Mouse (Mus musculus): ENCODE results near the gene Gas2l1. TPM values are rescaled to one million over a fixed set of nuclear protein-coding genes. Genes with fewer than 3 reads are reported as not detected.

Gene Gas2l1
- 23.2 and 26.3 TPM in 2 replicates for polyA plus RNA-seq (2014; fragmentation: Nextera tagmentation; extraction: Ambion mirVana)

DNA sequence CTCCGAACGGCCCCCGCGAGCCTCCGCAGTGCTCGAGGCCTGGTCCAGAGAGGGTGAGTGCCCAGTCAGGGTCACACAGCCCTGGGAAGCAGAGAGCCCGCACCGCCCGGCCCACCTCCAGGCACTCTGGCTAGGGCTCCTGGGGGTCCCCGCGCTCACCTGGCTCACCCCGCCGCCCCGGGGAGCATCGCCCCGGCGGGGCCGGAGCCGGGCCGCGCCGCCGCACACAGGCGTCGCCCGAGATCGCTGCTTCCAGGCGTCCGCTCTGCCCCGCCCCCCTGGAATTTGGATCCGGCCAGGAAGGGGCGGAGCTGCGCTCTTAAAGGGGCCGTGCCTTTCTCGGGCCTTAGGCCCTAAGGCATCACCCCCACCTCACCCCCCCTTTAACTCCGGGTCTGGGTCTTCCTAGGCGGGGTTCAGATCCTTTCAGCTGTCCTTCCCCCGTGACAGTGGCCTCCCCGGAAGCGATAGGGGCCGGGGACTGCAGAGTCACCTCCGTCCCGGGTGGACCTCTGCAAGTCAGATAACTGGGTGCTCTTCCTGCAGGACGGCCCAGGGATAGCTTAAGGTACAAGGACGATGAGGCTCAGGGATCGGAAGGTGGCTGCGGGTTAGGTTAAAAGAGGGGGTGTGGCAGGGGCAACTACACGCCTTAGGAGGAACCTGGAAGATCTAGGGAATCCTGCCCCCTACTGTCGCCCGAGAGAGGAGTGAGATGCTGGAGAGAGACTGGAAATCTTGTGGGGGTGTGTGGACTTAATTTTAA is at the start of gene Gas2l1:
Gene Gas2l1, minus strand, starts transcription at position 272 of the 766 bp plus-strand sequence.
- H3K9ac ChIP-seq (ENCODE audit: low read depth, low read length) = peak within 1 kb of the TSS; percentile 79
- under 1% methylated on average over 42 of the region's 50 CpGs for WGBS (ENCODE audit: insufficient replicate concordance)
- ATAC-seq (replicated peaks; ENCODE audit: insufficient number of reproducible peaks, low FRiP score, low TSS enrichment) = peak; percentile 80

DNA sequence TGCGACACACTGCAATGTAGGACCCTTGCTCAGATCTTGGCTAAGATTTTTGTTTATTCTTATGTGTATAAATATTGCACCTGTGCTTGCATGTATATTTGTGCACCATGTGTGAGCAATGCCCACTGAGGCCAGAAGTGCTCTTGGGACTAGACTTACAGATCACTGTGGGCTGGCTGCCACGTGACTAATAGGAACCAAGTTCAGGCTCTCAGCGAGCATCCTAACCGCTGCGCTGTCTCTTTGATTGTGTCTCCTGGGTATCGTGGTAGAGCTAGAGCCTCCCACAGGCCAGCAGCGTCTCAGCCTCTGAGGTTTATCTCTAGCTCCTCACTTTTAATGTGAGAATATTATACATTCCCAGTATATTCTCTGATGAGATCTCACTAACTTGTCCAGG is 48.5 kb upstream of the Gas2l1 start:
- Histone ChIP-seq H3K4me1 (ENCODE audit: control insufficient read depth, insufficient read depth, low read length) (peaks cover 8% of the 10 kb centered on the region), H3K4me3 (ENCODE audit: low read depth, low read length) (no peak overlapping the region), H3K36me3 (ENCODE audit: control insufficient read depth, insufficient read depth, low read length) (no peaks in the 10 kb centered on the region), H3K4me2 (no peak overlapping the region), H3K9ac (ENCODE audit: low read depth, low read length) (no peak overlapping the region), H3K27ac (ENCODE audit: low read depth, low read length) (no peak overlapping the region), H3K9me3 (replicated peaks; ENCODE audit: control insufficient read depth, low read length) (no peaks in the 10 kb centered on the region), H3K27me3 (ENCODE audit: control insufficient read depth, insufficient read depth, low read length) (no peaks in the 10 kb centered on the region)
- 79% methylated on average over 7 of the region's 7 CpGs for WGBS (ENCODE audit: insufficient replicate concordance)
- ATAC-seq (replicated peaks; ENCODE audit: insufficient number of reproducible peaks, low FRiP score, low TSS enrichment) = no peak

More for the DNA sequence above, at the start of gene Gas2l1:
- peak within 1 kb of the TSS; percentile 67 for H3K4me3 ChIP-seq (ENCODE audit: low read depth, low read length)
- H3K9me3 ChIP-seq (replicated peaks; ENCODE audit: control insufficient read depth, low read length) = no peaks in the 10 kb centered on the region
- H3K27ac ChIP-seq (ENCODE audit: low read depth, low read length) = peak within 1 kb of the TSS; percentile 30; the same call in 1 of the 2 replicates
- H3K4me1 ChIP-seq (ENCODE audit: control insufficient read depth, insufficient read depth, low read length) = peaks cover 25% of the 10 kb centered on the region
- H3K4me2 ChIP-seq = peak within 1 kb of the TSS; percentile 82
- peaks cover 14% of the 10 kb centered on the region for H3K36me3 ChIP-seq (ENCODE audit: control insufficient read depth, insufficient read depth, low read length)
- H3K27me3 ChIP-seq (ENCODE audit: control insufficient read depth, insufficient read depth, low read length) = peaks cover 41% of the 10 kb centered on the region

DNA sequence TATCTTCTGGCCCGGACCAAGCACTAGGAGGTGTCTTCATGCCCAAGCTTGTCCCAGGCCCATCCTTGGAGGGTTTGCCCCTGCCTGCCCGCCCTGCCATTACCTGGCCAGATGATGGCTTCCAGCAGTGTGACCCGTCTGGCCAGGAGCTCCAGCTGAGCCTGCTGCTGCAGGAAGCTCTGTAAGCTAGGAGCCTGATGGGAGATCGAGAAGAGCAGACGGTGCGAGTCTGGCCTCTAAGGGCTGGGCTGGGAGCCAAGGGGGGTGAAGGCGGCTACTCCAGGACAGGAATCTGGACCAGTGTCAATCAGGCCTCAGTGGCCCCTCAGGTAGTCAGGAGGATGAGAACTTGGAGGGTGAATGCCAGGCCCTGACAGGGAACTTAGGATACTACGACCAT is 44.3 kb upstream of the Gas2l1 start:
- ATAC-seq (replicated peaks; ENCODE audit: insufficient number of reproducible peaks, low FRiP score, low TSS enrichment) = no peak
- Histone ChIP-seq H3K36me3 (ENCODE audit: control insufficient read depth, insufficient read depth, low read length) (no peaks in the 10 kb centered on the region), H3K4me1 (ENCODE audit: control insufficient read depth, insufficient read depth, low read length) (peaks cover 8% of the 10 kb centered on the region), H3K27ac (ENCODE audit: low read depth, low read length) (no peak overlapping the region), H3K9ac (ENCODE audit: low read depth, low read length) (no peak overlapping the region), H3K4me2 (no peak overlapping the region), H3K27me3 (ENCODE audit: control insufficient read depth, insufficient read depth, low read length) (no peaks in the 10 kb centered on the region), H3K9me3 (replicated peaks; ENCODE audit: control insufficient read depth, low read length) (no peaks in the 10 kb centered on the region), H3K4me3 (ENCODE audit: low read depth, low read length) (no peak overlapping the region)
- WGBS (ENCODE audit: insufficient replicate concordance) = 63% methylated on average over 8 of the region's 8 CpGs

DNA sequence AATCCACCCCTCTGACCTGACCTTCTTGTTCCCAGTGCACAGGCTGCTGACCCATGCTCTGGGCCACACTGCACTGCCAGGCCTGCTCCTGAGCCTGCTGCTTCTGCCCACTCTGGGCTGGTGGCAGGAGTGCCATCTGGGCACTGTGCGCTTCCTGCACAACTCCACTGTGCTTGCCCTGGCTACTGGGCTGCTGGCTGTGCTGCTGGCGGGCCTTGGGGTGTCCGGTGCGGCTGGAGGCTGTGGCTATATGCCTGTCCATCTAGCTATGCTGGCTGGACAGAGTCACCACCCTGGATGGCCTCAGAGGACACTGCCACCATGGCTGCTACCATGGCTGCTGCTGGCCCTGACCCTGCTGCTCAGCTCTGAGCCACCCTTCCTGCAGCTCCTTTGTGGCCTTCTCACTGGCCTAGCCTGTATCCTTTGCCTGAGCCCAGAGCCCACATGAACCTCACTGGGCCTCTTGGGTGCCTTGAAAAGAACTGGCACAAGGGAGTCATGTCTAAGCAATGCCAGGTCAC is 38.9 kb upstream of the Gas2l1 start:
- Histone ChIP-seq H3K4me3 (ENCODE audit: low read depth, low read length) (no peak overlapping the region), H3K9me3 (replicated peaks; ENCODE audit: control insufficient read depth, low read length) (no peaks in the 10 kb centered on the region), H3K27ac (ENCODE audit: low read depth, low read length) (no peak overlapping the region), H3K27me3 (ENCODE audit: control insufficient read depth, insufficient read depth, low read length) (no peaks in the 10 kb centered on the region), H3K36me3 (ENCODE audit: control insufficient read depth, insufficient read depth, low read length) (0 out of 2 replicates have a peak, but pooled peaks cover 2% of the 10 kb centered on the region), H3K9ac (ENCODE audit: low read depth, low read length) (no peak overlapping the region), H3K4me2 (no peak overlapping the region), H3K4me1 (ENCODE audit: control insufficient read depth, insufficient read depth, low read length) (peaks cover 7% of the 10 kb centered on the region; the same call in 1 of the 2 replicates)
- WGBS (ENCODE audit: insufficient replicate concordance) = 95% methylated on average over 4 of the region's 4 CpGs
- no peak for ATAC-seq (replicated peaks; ENCODE audit: insufficient number of reproducible peaks, low FRiP score, low TSS enrichment)

GRCm38 (mm10) chr11:5102384-5102783 is 37.3 kb upstream of the Gas2l1 start:
- H3K4me1 ChIP-seq (ENCODE audit: control insufficient read depth, insufficient read depth, low read length) = peaks cover 9% of the 10 kb centered on the region
- no peak overlapping the region for H3K9ac ChIP-seq (ENCODE audit: low read depth, low read length)
- H3K9me3 ChIP-seq (replicated peaks; ENCODE audit: control insufficient read depth, low read length) = no peaks in the 10 kb centered on the region
- no peak overlapping the region for H3K4me3 ChIP-seq (ENCODE audit: low read depth, low read length)
- 80% methylated on average over 7 of the region's 7 CpGs for WGBS (ENCODE audit: insufficient replicate concordance)
- ATAC-seq (replicated peaks; ENCODE audit: insufficient number of reproducible peaks, low FRiP score, low TSS enrichment) = no peak
- no peak overlapping the region for H3K27ac ChIP-seq (ENCODE audit: low read depth, low read length)
- H3K36me3 ChIP-seq (ENCODE audit: control insufficient read depth, insufficient read depth, low read length) = 0 out of 2 replicates have a peak, but pooled peaks cover 2% of the 10 kb centered on the region
- H3K27me3 ChIP-seq (ENCODE audit: control insufficient read depth, insufficient read depth, low read length) = no peaks in the 10 kb centered on the region
- no peak overlapping the region for H3K4me2 ChIP-seq

DNA sequence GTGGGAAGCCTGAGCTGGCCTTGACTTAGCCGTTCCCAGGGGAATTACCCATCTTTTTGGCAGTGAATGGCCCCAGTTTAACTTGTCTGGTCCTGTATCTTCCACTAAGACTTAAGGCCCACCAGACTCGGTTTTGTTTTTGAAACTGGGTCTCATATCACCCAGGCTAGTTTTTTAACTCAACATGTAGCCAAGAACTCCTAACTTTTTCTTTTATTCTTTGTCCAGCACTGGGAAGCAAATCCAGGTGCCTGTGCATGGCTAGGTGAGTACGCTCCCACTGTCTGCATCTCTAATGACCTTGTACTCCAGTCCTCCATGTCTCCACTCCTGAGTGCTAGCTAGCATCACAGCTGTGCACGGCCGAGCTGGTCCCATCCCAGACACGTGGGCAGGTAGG is 36.5 kb upstream of the Gas2l1 start:
- ATAC-seq (replicated peaks; ENCODE audit: insufficient number of reproducible peaks, low FRiP score, low TSS enrichment) = no peak
- peaks cover 16% of the 10 kb centered on the region for H3K4me1 ChIP-seq (ENCODE audit: control insufficient read depth, insufficient read depth, low read length)
- 0 out of 2 replicates have a peak, but pooled peaks cover 2% of the 10 kb centered on the region for H3K36me3 ChIP-seq (ENCODE audit: control insufficient read depth, insufficient read depth, low read length)
- H3K27me3 ChIP-seq (ENCODE audit: control insufficient read depth, insufficient read depth, low read length) = no peaks in the 10 kb centered on the region
- H3K27ac ChIP-seq (ENCODE audit: low read depth, low read length) = no peak overlapping the region
- no peak overlapping the region for H3K9ac ChIP-seq (ENCODE audit: low read depth, low read length)
- H3K4me3 ChIP-seq (ENCODE audit: low read depth, low read length) = no peak overlapping the region
- H3K4me2 ChIP-seq = no peak overlapping the region
- H3K9me3 ChIP-seq (replicated peaks; ENCODE audit: control insufficient read depth, low read length) = no peaks in the 10 kb centered on the region
- 82% methylated on average over 6 of the region's 6 CpGs for WGBS (ENCODE audit: insufficient replicate concordance)

DNA sequence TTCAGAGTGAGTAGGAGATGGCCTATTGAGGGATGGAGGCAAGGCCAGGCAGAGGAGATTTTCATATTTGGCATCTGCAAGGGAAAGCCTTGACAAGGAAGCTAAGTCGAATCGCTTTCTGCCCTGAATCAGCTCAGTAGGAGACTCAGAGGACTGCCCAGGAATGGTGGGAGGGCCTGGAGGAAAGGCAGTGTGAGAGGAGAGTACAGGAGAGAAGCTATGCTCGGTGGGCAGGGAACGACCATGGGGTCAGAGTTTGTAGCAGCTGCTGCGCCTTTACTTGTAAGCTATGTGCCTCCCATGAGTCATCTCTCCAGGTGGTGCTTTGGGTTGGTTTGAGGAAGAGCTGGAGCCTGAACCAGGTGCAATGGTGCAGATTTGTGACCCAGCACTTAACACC is 35.7 kb upstream of the Gas2l1 start:
- Histone ChIP-seq H3K36me3 (ENCODE audit: control insufficient read depth, insufficient read depth, low read length) (0 out of 2 replicates have a peak, but pooled peaks cover 2% of the 10 kb centered on the region), H3K27me3 (ENCODE audit: control insufficient read depth, insufficient read depth, low read length) (no peaks in the 10 kb centered on the region), H3K9ac (ENCODE audit: low read depth, low read length) (no peak overlapping the region), H3K4me1 (ENCODE audit: control insufficient read depth, insufficient read depth, low read length) (peaks cover 24% of the 10 kb centered on the region), H3K9me3 (replicated peaks; ENCODE audit: control insufficient read depth, low read length) (no peaks in the 10 kb centered on the region), H3K4me3 (ENCODE audit: low read depth, low read length) (no peak overlapping the region), H3K4me2 (peak overlapping the region; percentile 94), H3K27ac (ENCODE audit: low read depth, low read length) (no peak overlapping the region)
- ATAC-seq (replicated peaks; ENCODE audit: insufficient number of reproducible peaks, low FRiP score, low TSS enrichment) = no peak
- 55% methylated on average over 5 of the region's 5 CpGs for WGBS (ENCODE audit: insufficient replicate concordance)

GRCm38 (mm10) chr11:5100283-5100682 is 35.2 kb upstream of the Gas2l1 start:
- H3K36me3 ChIP-seq (ENCODE audit: control insufficient read depth, insufficient read depth, low read length) = 0 out of 2 replicates have a peak, but pooled peaks cover 2% of the 10 kb centered on the region
- no peak for ATAC-seq (replicated peaks; ENCODE audit: insufficient number of reproducible peaks, low FRiP score, low TSS enrichment)
- peak overlapping the region; percentile 99 for H3K9ac ChIP-seq (ENCODE audit: low read depth, low read length)
- H3K9me3 ChIP-seq (replicated peaks; ENCODE audit: control insufficient read depth, low read length) = no peaks in the 10 kb centered on the region
- 4% methylated on average over 7 of the region's 7 CpGs for WGBS (ENCODE audit: insufficient replicate concordance)
- peaks cover 25% of the 10 kb centered on the region for H3K4me1 ChIP-seq (ENCODE audit: control insufficient read depth, insufficient read depth, low read length)
- H3K27ac ChIP-seq (ENCODE audit: low read depth, low read length) = peak overlapping the region; percentile 96
- H3K4me2 ChIP-seq = peak overlapping the region; percentile 94
- peak overlapping the region; percentile 96 for H3K4me3 ChIP-seq (ENCODE audit: low read depth, low read length)
- H3K27me3 ChIP-seq (ENCODE audit: control insufficient read depth, insufficient read depth, low read length) = no peaks in the 10 kb centered on the region

Data from heart, embryonic 11.5 days (tissue).